Mouse (Mus musculus) urinary bladder, adult 18-20 months (tissue): ENCODE measurements around the gene Smim5.

ENCODE experiments used
- DNase-seq, 2 experiments: peaks; one replicate each; pipeline ENCODE4 v3.0.0; 2022; ENCODE audit warnings: low spot score in 2 of 2, mixed read lengths in 2 of 2

Gene Smim5

DNA sequence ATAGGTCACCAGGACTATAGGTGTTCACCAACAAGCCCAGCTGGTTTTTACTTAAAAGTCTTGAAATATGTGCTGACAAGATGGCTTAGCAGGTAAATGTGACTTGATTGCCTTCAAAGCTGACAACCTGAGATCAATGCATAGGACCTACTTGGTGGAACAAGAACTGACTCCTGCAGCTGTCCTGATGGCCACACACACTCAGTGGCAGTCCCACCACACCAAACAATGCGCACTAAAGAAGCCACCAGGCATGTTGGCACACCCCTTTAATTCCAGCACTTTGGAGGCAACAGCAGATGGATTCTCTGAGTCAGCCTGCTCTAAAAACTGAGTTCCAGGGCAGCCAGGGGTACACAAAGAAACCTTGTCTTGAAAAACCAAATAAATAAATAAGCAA lies 22.2 kb downstream of the Smim5 start:
- no peak for DNase-seq

DNA sequence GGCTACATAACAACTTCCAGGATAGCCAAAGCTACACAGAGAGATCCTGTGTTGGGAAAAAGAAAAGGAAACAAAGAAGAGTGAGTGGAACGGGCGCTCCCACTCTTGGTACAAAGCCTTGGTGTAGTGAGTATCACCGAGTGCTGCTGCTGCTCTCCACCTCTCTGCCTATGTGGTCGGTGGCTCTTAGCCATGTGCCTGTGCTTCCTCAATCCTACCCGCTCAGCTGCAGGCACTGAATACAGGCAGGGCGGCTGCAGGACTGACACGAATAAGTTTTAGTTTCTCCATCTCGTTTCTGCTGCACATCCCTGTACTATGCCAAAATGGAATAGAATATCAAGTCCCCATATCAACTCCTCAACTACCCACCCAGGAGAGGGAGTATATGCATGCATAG lies 29.3 kb downstream of the Smim5 start:
- no peak for DNase-seq

DNA sequence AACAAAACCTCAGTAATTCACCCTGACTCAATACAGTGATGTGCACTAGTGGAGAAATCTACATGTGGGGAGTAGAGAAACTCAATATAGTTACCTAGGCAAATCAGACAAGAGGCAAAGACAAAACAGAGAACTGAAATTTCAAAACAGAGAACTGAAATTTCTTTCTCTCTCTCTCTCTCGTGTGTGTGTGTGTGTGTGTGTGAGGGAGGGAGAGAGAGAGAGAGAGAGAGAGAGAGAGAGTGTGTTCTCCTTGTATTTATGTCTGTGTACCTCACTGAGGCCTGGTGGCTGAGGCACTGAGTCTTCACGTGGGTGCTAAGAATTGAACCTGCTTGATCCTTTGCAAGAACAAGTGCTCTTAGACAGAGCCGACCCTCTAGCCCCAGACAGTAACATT lies 30.1 kb downstream of the Smim5 start:
- no peak for DNase-seq

DNA sequence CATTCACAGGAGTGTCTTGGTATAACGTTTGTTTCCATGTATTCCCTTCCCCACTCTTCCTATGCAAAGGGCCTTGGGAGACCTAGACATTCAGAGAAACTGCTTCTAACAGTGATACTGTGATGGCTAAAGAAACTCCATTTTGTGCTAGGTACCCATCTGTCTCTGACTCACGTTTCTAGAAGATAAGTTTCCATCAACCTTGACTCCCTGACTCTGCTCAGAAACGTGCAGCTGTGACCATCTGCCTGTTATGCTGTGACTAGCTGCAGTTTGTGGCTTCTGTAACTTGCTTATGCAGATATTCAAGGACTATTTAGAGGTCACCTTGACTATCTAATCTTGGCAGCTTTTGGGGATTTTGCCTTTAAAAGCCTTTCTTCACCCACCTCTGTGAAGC lies 31.5 kb downstream of the Smim5 start:
- no peak for DNase-seq

GRCm38 (mm10) chr11:115933108-115933746 lies 33.5 kb downstream of the Smim5 start, which contains the start of the genes Sap30bp and Recql5:
TSS of gene Sap30bp (plus strand) at chr11:115933282.
TSS of gene Recql5 (minus strand) at chr11:115933477.
- DNase-seq = peak; percentile 89 to 95

- DNase-seq = no peak
These were observed 34.0 kb downstream of the Smim5 start for GRCm38 (mm10) chr11:115933747-115934110.

DNA sequence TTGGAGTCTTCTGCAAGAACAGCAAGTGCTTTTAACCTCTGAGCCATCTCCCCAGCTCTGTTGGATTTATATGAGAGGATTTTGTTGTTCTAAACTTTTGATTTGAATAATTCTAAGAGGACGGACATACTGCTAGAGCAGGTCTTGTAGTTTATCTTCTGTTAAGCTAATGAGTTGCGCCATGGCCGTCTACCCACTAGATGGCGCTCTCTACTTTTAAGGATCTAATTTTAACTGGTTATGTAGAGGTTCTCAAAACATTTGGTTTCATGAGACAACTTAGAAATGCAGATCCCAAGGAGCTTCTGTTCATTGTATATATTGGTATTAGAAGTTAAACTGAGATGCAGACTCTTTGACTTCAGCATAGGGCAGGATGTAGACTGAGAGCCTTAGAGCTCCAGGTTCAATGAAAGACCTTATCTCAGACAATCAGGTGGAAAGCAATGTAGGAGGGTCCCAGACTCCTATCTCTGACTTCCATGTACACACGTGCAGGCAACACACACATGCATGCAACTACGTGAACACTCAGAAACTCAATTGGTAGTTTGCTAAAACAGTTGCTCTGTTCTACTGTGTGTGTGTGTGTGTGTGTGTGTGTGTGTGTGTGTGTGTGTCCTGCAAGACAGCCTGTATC lies 40.0 kb downstream of the Smim5 start:
- DNase-seq = peak in 1 of 2 experiments; percentile 36

DNA sequence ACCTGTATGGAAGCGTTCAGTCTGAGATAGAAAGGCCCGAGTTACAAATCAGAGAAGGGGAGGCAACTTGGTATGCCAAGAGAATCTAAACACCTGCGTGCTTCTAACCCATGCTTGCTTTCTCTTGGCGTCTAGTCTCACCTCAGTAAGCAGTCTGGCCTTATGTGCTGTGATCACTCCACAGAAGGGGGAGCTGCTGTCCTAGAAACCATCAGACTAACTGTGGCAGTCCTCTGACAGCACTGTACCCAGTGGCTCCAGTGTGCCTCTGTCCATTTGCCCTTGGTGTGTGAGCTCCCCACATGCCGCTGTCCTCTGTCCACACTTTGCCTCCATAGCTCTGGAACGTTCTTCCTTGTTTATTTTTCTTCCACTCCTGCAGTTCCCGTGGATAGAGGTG lies 42.2 kb downstream of the Smim5 start:
- no peak for DNase-seq

DNA sequence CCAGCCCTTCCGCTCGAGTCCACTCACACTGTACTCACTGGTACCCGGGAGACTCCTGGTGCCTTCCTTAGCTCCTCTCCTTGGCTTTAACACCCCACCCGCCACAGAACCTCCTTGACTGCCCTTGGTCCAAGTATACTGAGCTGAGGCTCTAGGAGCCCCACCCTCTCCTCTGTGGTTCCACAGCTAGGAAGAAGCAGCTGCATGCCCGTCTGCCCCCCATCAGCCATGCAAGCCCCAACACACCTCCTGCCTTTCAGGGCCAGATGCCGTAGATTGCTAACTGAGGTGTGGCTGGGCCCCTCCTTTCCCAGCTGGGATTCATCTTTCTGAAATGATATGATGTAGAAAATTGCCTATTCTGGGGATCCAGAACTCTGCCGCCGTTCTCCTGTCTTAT lies 45.5 kb downstream of the Smim5 start:
- DNase-seq = no peak

- DNase-seq = no peak
These were observed 46.6 kb downstream of the Smim5 start for GRCm38 (mm10) chr11:115946221-115946828.

DNA sequence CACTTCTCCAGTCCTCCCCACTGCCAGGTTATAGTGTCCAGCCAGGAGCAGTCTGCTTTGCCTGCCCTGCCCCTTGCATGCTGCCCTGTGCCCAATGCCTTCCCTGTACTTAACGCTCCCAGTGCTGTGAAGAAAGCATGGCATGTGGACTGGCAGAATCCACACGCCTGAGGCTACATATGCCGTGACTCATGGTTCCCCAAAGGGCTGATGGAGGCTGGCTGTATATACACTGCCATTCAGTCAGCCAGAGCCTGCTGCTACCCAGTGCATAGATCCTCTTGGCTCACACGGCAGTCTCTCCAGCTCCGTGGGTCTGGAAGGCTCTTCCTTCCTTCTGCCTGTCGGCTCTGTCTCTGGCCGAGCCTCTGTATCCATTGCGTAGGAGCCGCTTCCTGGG lies 48.5 kb downstream of the Smim5 start:
- no peak for DNase-seq

- DNase-seq = no peak
These were observed 51.0 kb downstream of the Smim5 start for GRCm38 (mm10) chr11:115950719-115951118.

- DNase-seq = no peak
These were observed 54.9 kb downstream of the Smim5 start for GRCm38 (mm10) chr11:115954712-115955111.

- no peak for DNase-seq
These were observed 55.6 kb downstream of the Smim5 start for GRCm38 (mm10) chr11:115955195-115955858.
